Mouse (Mus musculus) CH12.LX (cell line): ENCODE results near the gene Gm7735. TPM values are rescaled to one million over a fixed set of nuclear protein-coding genes. Genes with fewer than 3 reads are reported as not detected.

Experiments
- DNase-seq: peaks from one replicate; pipeline ENCODE4 v3.0.0-alpha.2; 2013; ENCODE audit errors: extremely low read depth
- H3K27ac ChIP-seq: 2 replicates; pipeline ENCODE4 v1.5.1; 2012; ENCODE audit warnings: low read depth, mild to moderate bottlenecking, control low read depth, moderate library complexity; ENCODE audit not compliant: insufficient read depth
- H3K27me3 ChIP-seq: replicated peaks from 2 replicates; pipeline ENCODE3; 2012; ENCODE audit warnings: inconsistent platforms
- H3K36me3 ChIP-seq, 2 experiments: replicated peaks in 1 of 2; 2 replicates each; pipeline versions ENCODE3 to v1.6.1; 2012; ENCODE audit warnings: inconsistent platforms in 1 of 2, low read length in 1 of 2, mild to moderate bottlenecking in 1 of 2, mixed read lengths in 1 of 2, moderate library complexity in 1 of 2; ENCODE audit not compliant: control insufficient read depth in 1 of 2, insufficient read depth in 1 of 2
- H3K4me1 ChIP-seq, 2 experiments: 2 replicates each; pipeline ENCODE4 v1.6.1; 2012; ENCODE audit warnings: inconsistent platforms in 1 of 2, moderate library complexity in 1 of 2; ENCODE audit not compliant: insufficient read depth in 2 of 2, control insufficient read depth in 1 of 2
- H3K4me2 ChIP-seq: 2 replicates; pipeline ENCODE4 v1.6.1; 2012; ENCODE audit warnings: low read depth, mild to moderate bottlenecking, control low read depth; ENCODE audit not compliant: poor library complexity, insufficient read depth, severe bottlenecking
- H3K4me3 ChIP-seq, 3 experiments: fragments of 150-350 bp in 1 of 3; sonication (generic) in 1 of 3; replicated peaks in 1 of 3; 2 replicates each; pipeline versions ENCODE3 to v1.5.1; 2011 to 2012; ENCODE audit warnings: low read depth in 2 of 3, low read length in 2 of 3, mild to moderate bottlenecking in 2 of 3, moderate library complexity in 2 of 3, control low read depth in 1 of 3, improper control_type of control experiment in 1 of 3, inconsistent platforms in 1 of 3, mixed read lengths in 1 of 3; ENCODE audit not compliant: poor library complexity in 1 of 3
- H3K79me2 ChIP-seq: replicated peaks from 2 replicates; pipeline ENCODE4 v1.6.1; 2012; ENCODE audit warnings: mild to moderate bottlenecking, moderate library complexity; ENCODE audit not compliant: control insufficient read depth, poor library complexity, insufficient read depth, severe bottlenecking; ENCODE audit errors: extremely low read depth
- H3K9ac ChIP-seq: 2 replicates; pipeline ENCODE4 v1.6.1; 2012; ENCODE audit warnings: low read depth, mild to moderate bottlenecking, control low read depth, moderate library complexity; ENCODE audit not compliant: insufficient read depth
- H3K9me3 ChIP-seq: replicated peaks from 2 replicates; pipeline ENCODE3; 2012; ENCODE audit warnings: low read length, inconsistent platforms, mixed read lengths
- GABPA ChIP-seq: IDR thresholded peaks from 2 replicates; pipeline ENCODE4 v1.6.1; 2012; ENCODE audit warnings: low read depth, low read length, improper control_type of control experiment, inconsistent platforms; ENCODE audit not compliant: insufficient replicate concordance
- HCFC1 ChIP-seq: IDR thresholded peaks from 2 replicates; pipeline ENCODE4 v1.6.1; 2012; ENCODE audit warnings: low read depth, mild to moderate bottlenecking, inconsistent platforms, low read length, improper control_type of control experiment
- JUN ChIP-seq: IDR thresholded peaks from 2 replicates; pipeline ENCODE4 v1.6.1; 2011; ENCODE audit warnings: low read depth, mild to moderate bottlenecking, low read length, improper control_type of control experiment, moderate library complexity; ENCODE audit not compliant: insufficient read depth
- JUND ChIP-seq: conservative IDR thresholded peaks from 2 replicates; pipeline ENCODE4 v1.6.1; 2011; ENCODE audit warnings: low read depth, low read length, improper control_type of control experiment
- KAT2A ChIP-seq: IDR thresholded peaks from 2 replicates; pipeline ENCODE4 v1.6.1; 2012; ENCODE audit warnings: low read length, improper control_type of control experiment, inconsistent platforms; ENCODE audit not compliant: insufficient replicate concordance
- NELFE ChIP-seq: IDR thresholded peaks from 2 replicates; pipeline ENCODE4 v1.6.1; 2011; ENCODE audit warnings: low read depth, low read length, improper control_type of control experiment
- POLR2AphosphoS2 ChIP-seq: IDR thresholded peaks from 2 replicates; pipeline ENCODE4 v1.6.1; 2011; ENCODE audit warnings: low read depth, low read length, improper control_type of control experiment
- dilution Hi-C: fragments of 300-500 bp; cut with MboI; formaldehyde crosslinking; loops from 2 replicates; pipeline ENCODE4 v1.14.3; 2020; ENCODE audit warnings: low sequenced_read_pairs; ENCODE audit not compliant: extremely low pct_unique_long_range_greater_than_20kb, extremely low pct_ligation_motif_present
- in situ Hi-C: fragments of 300-500 bp; cut with MboI; formaldehyde crosslinking; loops from 3 replicates; pipeline ENCODE4 v1.14.3; 2019; ENCODE audit warnings: low sequenced_read_pairs, low pct_ligation_motif_present, low pct_unique_long_range_greater_than_20kb, mixed read lengths
- polyA plus RNA-seq: library from polyadenylated mRNA; unstranded; fragments of >175 nt; gene quantifications from 2 replicates; pipeline ENCODE4 v1.2.1, GENCODE M21; 2012; ENCODE audit warnings: low read depth; ENCODE audit not compliant: insufficient read length
- total RNA-seq, 2 experiments: library from RNA; depleted of rRNA; stranded (reverse); fragments of 300-350 nt in 1 of 2; fragments of >200 nt in 1 of 2; gene quantifications; 2 replicates each; pipeline ENCODE4 v1.2.3; 2012 to 2014

The Gm7735 gene
- total and polyA plus RNA-seq, 3 experiments, result not detected

- no peak for TF ChIP-seq HCFC1
- TF ChIP-seq JUND, result no peak
- no peak for TF ChIP-seq KAT2A
- no peak for TF ChIP-seq POLR2AphosphoS2
- TF ChIP-seq JUN, result no peak
- no peak for TF ChIP-seq NELFE
- DNase-seq, result no peak
- H3K4me3 ChIP-seq, result no peak overlapping the region
- H3K4me2 ChIP-seq, result no peak overlapping the region
- no peaks in the 10 kb centered on the region for H3K27me3 ChIP-seq
- dilution Hi-C loops (no loop called here), in situ Hi-C loops (no loop called here)
- H3K9me3 ChIP-seq, result peaks cover 16% of the 10 kb centered on the region
- no peaks in the 10 kb centered on the region for H3K4me1 ChIP-seq
- no peaks in the 10 kb centered on the region for H3K79me2 ChIP-seq
- no peaks in the 10 kb centered on the region for H3K36me3 ChIP-seq
- no peak overlapping the region for H3K9ac ChIP-seq
- H3K27ac ChIP-seq, result no peak overlapping the region
Observed at GRCm38 (mm10) chr16:89188621-89189020, 19.3 kb downstream of the Gm7735 start.

GRCm38 (mm10) chr16:89205561-89205960 lies 36.3 kb downstream of the Gm7735 start, which contains the start of gene Krtap20-2:
Gene Krtap20-2 (plus strand): TSS chr16:89205861.
- no peak for DNase-seq
- in situ Hi-C loops (no loop called here), dilution Hi-C loops (no loop called here)
- H3K27me3 ChIP-seq, result no peaks in the 10 kb centered on the region
- no peaks in the 10 kb centered on the region for H3K4me1 ChIP-seq
- no peak within 1 kb of the TSS for H3K9ac ChIP-seq
- no peaks in the 10 kb centered on the region for H3K36me3 ChIP-seq
- no peak within 1 kb of the TSS for H3K4me2 ChIP-seq
- H3K79me2 ChIP-seq, result no peaks in the 10 kb centered on the region
- no peak within 1 kb of the TSS for H3K4me3 ChIP-seq
- no peak within 1 kb of the TSS for H3K27ac ChIP-seq
- H3K9me3 ChIP-seq, result peaks cover 25% of the 10 kb centered on the region
- TF ChIP-seq GABPA (no peak), JUND (no peak)

Other genes starting within 250 kb of the Gm7735 start
- gene Krtap19-9b, start 237.2 kb upstream of the Gm7735 start, total RNA-seq (2012; rRNA removed), result not detected in 2 replicates
- gene Krtap19-9b, start 237.2 kb upstream of the Gm7735 start, total RNA-seq (2014; rRNA removed), result not detected in 2 replicates
- gene Krtap19-9b, start 237.2 kb upstream of the Gm7735 start, polyA plus RNA-seq, result not detected in 2 replicates
- not detected in 2 replicates for gene Krtap16-3, start 206.6 kb upstream of the Gm7735 start, total RNA-seq (2012; rRNA removed)
- gene Krtap16-3, start 206.6 kb upstream of the Gm7735 start, total RNA-seq (2014; rRNA removed), result not detected in 2 replicates
- gene Krtap16-3, start 206.6 kb upstream of the Gm7735 start, polyA plus RNA-seq, result not detected in 2 replicates
- gene Krtap22-2, start 158.7 kb upstream of the Gm7735 start, total RNA-seq (2012; rRNA removed), result not detected in 2 replicates
- not detected in 2 replicates for gene Krtap22-2, start 158.7 kb upstream of the Gm7735 start, total RNA-seq (2014; rRNA removed)
- not detected in 2 replicates for gene Krtap22-2, start 158.7 kb upstream of the Gm7735 start, polyA plus RNA-seq
- gene Gm10229, start 154.2 kb upstream of the Gm7735 start, total RNA-seq (2012; rRNA removed), result not detected in 2 replicates
- gene Gm10229, start 154.2 kb upstream of the Gm7735 start, total RNA-seq (2014; rRNA removed), result not detected in 2 replicates
- not detected in 2 replicates for gene Gm10229, start 154.2 kb upstream of the Gm7735 start, polyA plus RNA-seq
- gene Krtap6-1, start 137.8 kb upstream of the Gm7735 start, total RNA-seq (2012; rRNA removed), result not detected in 2 replicates
- not detected in 2 replicates for gene Krtap6-1, start 137.8 kb upstream of the Gm7735 start, total RNA-seq (2014; rRNA removed)
- not detected in 2 replicates for gene Krtap6-1, start 137.8 kb upstream of the Gm7735 start, polyA plus RNA-seq
- not detected in 2 replicates for gene Gm10228, start 128.0 kb upstream of the Gm7735 start, total RNA-seq (2012; rRNA removed)
- gene Gm10228, start 128.0 kb upstream of the Gm7735 start, total RNA-seq (2014; rRNA removed), result not detected in 2 replicates
- not detected in 2 replicates for gene Gm10228, start 128.0 kb upstream of the Gm7735 start, polyA plus RNA-seq
- not detected in 2 replicates for gene Krtap6-5, start 121.6 kb upstream of the Gm7735 start, total RNA-seq (2012; rRNA removed)
- gene Krtap6-5, start 121.6 kb upstream of the Gm7735 start, total RNA-seq (2014; rRNA removed), result not detected in 2 replicates
- not detected in 2 replicates for gene Krtap6-5, start 121.6 kb upstream of the Gm7735 start, polyA plus RNA-seq
- gene 1110025L11Rik, start 105.5 kb upstream of the Gm7735 start, total RNA-seq (2012; rRNA removed), result not detected in 2 replicates
- gene 1110025L11Rik, start 105.5 kb upstream of the Gm7735 start, total RNA-seq (2014; rRNA removed), result not detected in 2 replicates
- not detected in 2 replicates for gene 1110025L11Rik, start 105.5 kb upstream of the Gm7735 start, polyA plus RNA-seq
- gene Krtap6-3, start 85.5 kb upstream of the Gm7735 start, total RNA-seq (2012; rRNA removed), result not detected in 2 replicates
- not detected in 2 replicates for gene Krtap6-3, start 85.5 kb upstream of the Gm7735 start, total RNA-seq (2014; rRNA removed)
- not detected in 2 replicates for gene Krtap6-3, start 85.5 kb upstream of the Gm7735 start, polyA plus RNA-seq
- gene Gm6358, start 28.6 kb upstream of the Gm7735 start, total RNA-seq (2012; rRNA removed), result not detected in 2 replicates
- not detected in 2 replicates for gene Gm6358, start 28.6 kb upstream of the Gm7735 start, total RNA-seq (2014; rRNA removed)
- not detected in 2 replicates for gene Gm6358, start 28.6 kb upstream of the Gm7735 start, polyA plus RNA-seq
- not detected in 2 replicates for gene Gm10061, start 18.4 kb upstream of the Gm7735 start, total RNA-seq (2012; rRNA removed)
- gene Gm10061, start 18.4 kb upstream of the Gm7735 start, total RNA-seq (2014; rRNA removed), result not detected in 2 replicates
- gene Gm10061, start 18.4 kb upstream of the Gm7735 start, polyA plus RNA-seq, result not detected in 2 replicates
- gene Gm9789, start 11.5 kb upstream of the Gm7735 start, total RNA-seq (2012; rRNA removed), result not detected in 2 replicates
- gene Gm9789, start 11.5 kb upstream of the Gm7735 start, total RNA-seq (2014; rRNA removed), result not detected in 2 replicates
- gene Gm9789, start 11.5 kb upstream of the Gm7735 start, polyA plus RNA-seq, result not detected in 2 replicates
- gene 1110057P08Rik, start 5.2 kb downstream of the Gm7735 start, total RNA-seq (2012; rRNA removed), result not detected in 2 replicates
- gene 1110057P08Rik, start 5.2 kb downstream of the Gm7735 start, total RNA-seq (2014; rRNA removed), result not detected in 2 replicates
- not detected in 2 replicates for gene 1110057P08Rik, start 5.2 kb downstream of the Gm7735 start, polyA plus RNA-seq
- not detected in 2 replicates for gene Krtap20-2, start 36.4 kb downstream of the Gm7735 start, total RNA-seq (2012; rRNA removed)
- not detected in 2 replicates for gene Krtap20-2, start 36.4 kb downstream of the Gm7735 start, total RNA-seq (2014; rRNA removed)
- not detected in 2 replicates for gene Krtap20-2, start 36.4 kb downstream of the Gm7735 start, polyA plus RNA-seq
- gene Krtap21-1, start 234.4 kb downstream of the Gm7735 start, total RNA-seq (2012; rRNA removed), result not detected in 2 replicates
- not detected in 2 replicates for gene Krtap21-1, start 234.4 kb downstream of the Gm7735 start, total RNA-seq (2014; rRNA removed)
- not detected in 2 replicates for gene Krtap21-1, start 234.4 kb downstream of the Gm7735 start, polyA plus RNA-seq